Mouse (Mus musculus) forebrain, embryonic 14.5 days (tissue): ENCODE results near the gene Snx30. TPM values are rescaled to one million over a fixed set of nuclear protein-coding genes. Genes with fewer than 3 reads are reported as not detected.

Source experiments
- ATAC-seq: fragments of 200-750 bp; cut with Nextera tagmentation; 2 replicates; pipeline ENCODE4 v1.8.0; 2017; ENCODE audit warnings: mild to moderate bottlenecking, moderate library complexity
- DNase-seq: peaks from one replicate; pipeline ENCODE4 v3.0.0-alpha.2; 2015; ENCODE audit warnings: low spot score
- H3K27ac ChIP-seq: fragments of 300-500 bp; sonication (generic); 2 replicates; pipeline ENCODE4 v1.5.1; 2014; ENCODE audit warnings: low read depth, mild to moderate bottlenecking, control low read depth, low read length, moderate library complexity
- H3K27me3 ChIP-seq: fragments of 300-500 bp; sonication (generic); replicated peaks from 2 replicates; pipeline ENCODE4 v1.6.1; 2014; ENCODE audit warnings: low read length, control low read depth, mixed read lengths; ENCODE audit not compliant: control insufficient read depth, insufficient read depth
- H3K36me3 ChIP-seq: fragments of 300-500 bp; sonication (generic); 2 replicates; pipeline ENCODE4 v1.6.1; 2014; ENCODE audit warnings: low read length, control low read depth; ENCODE audit not compliant: control insufficient read depth, insufficient read depth
- H3K4me1 ChIP-seq: fragments of 300-500 bp; sonication (generic); 2 replicates; pipeline ENCODE4 v1.6.1; 2014; ENCODE audit warnings: antibody characterized with exemption, low read length, control low read depth; ENCODE audit not compliant: control insufficient read depth, insufficient read depth
- H3K4me2 ChIP-seq: fragments of 300-500 bp; sonication (generic); 2 replicates; pipeline ENCODE4 v1.6.1; 2014; ENCODE audit warnings: mild to moderate bottlenecking, control low read depth, low read length
- H3K4me3 ChIP-seq: fragments of 300-500 bp; sonication (generic); 2 replicates; pipeline ENCODE4 v1.5.1; 2014; ENCODE audit warnings: low read depth, low read length, control low read depth
- H3K9ac ChIP-seq: fragments of 300-500 bp; sonication (generic); 2 replicates; pipeline ENCODE4 v1.6.1; 2014; ENCODE audit warnings: mild to moderate bottlenecking, low read length, control low read depth, moderate library complexity
- H3K9me3 ChIP-seq: fragments of 300-500 bp; sonication (generic); replicated peaks from 2 replicates; pipeline ENCODE4 v1.6.1; 2016; ENCODE audit warnings: low read length, control low read depth, mixed read lengths; ENCODE audit not compliant: control insufficient read depth
- WGBS: fragments of 180-500 bp; shearing (Covaris S2); extraction: QIAGEN DNeasy Blood & Tissue Kit; methylation state at CpG from one replicate; pipeline ENCODE4 v1.1.7; 2014; 5-methylcytosine and 5-hydroxymethylcytosine counted together
- polyA plus RNA-seq: library from polyadenylated mRNA; unstranded; fragments of >200 nt; fragmentation: Nextera tagmentation; extraction: Ambion mirVana; gene quantifications from 2 replicates; pipeline ENCODE4 v1.2.1, GENCODE M21; 2014

Gene Snx30
- polyA plus RNA-seq, 1 experiment from 2014 or later = 9.8 TPM

GRCm38 (mm10) chr4:59824860-59825259 is 19.2 kb downstream of the Snx30 start:
- no peaks in the 10 kb centered on the region for H3K36me3 ChIP-seq
- no peak overlapping the region for H3K4me3 ChIP-seq
- no peak overlapping the region for H3K9ac ChIP-seq
- no peaks in the 10 kb centered on the region for H3K27me3 ChIP-seq
- peaks cover 2% of the 10 kb centered on the region; the same call in 1 of the 2 replicates for H3K4me1 ChIP-seq
- ATAC-seq = no peak
- 93% methylated on average over 5 of the region's 5 CpGs for WGBS
- H3K9me3 ChIP-seq = no peaks in the 10 kb centered on the region
- H3K27ac ChIP-seq = no peak overlapping the region
- H3K4me2 ChIP-seq = no peak overlapping the region
- DNase-seq = no peak

- DNase-seq = no peak
- no peak for ATAC-seq
- H3K4me3 ChIP-seq = no peak overlapping the region
- no peak overlapping the region for H3K9ac ChIP-seq
- peaks cover 2% of the 10 kb centered on the region; the same call in 1 of the 2 replicates for H3K4me1 ChIP-seq
- no peaks in the 10 kb centered on the region for H3K9me3 ChIP-seq
- H3K27me3 ChIP-seq = no peaks in the 10 kb centered on the region
- no peak overlapping the region for H3K27ac ChIP-seq
- 83% methylated on average over 6 of the region's 6 CpGs for WGBS
- no peaks in the 10 kb centered on the region for H3K36me3 ChIP-seq
- no peak overlapping the region for H3K4me2 ChIP-seq
Measured at GRCm38 (mm10) chr4:59825634-59826033, 20.0 kb downstream of the Snx30 start.

GRCm38 (mm10) chr4:59826381-59826780 is 20.7 kb downstream of the Snx30 start:
- no peaks in the 10 kb centered on the region for H3K9me3 ChIP-seq
- no peak overlapping the region for H3K27ac ChIP-seq
- no peak overlapping the region for H3K4me2 ChIP-seq
- no peak overlapping the region for H3K4me3 ChIP-seq
- WGBS = 88% methylated on average over 5 of the region's 5 CpGs
- no peaks in the 10 kb centered on the region for H3K36me3 ChIP-seq
- DNase-seq = no peak
- H3K27me3 ChIP-seq = no peaks in the 10 kb centered on the region
- no peak for ATAC-seq
- H3K9ac ChIP-seq = no peak overlapping the region
- peaks cover 2% of the 10 kb centered on the region; the same call in 1 of the 2 replicates for H3K4me1 ChIP-seq

GRCm38 (mm10) chr4:59829072-59829471 is 23.4 kb downstream of the Snx30 start:
- ATAC-seq = no peak

GRCm38 (mm10) chr4:59831038-59831437 is 25.4 kb downstream of the Snx30 start:
- ATAC-seq = no peak
- Histone ChIP-seq H3K27ac (no peak overlapping the region), H3K4me2 (no peak overlapping the region), H3K9ac (no peak overlapping the region), H3K36me3 (no peaks in the 10 kb centered on the region), H3K9me3 (no peaks in the 10 kb centered on the region), H3K4me1 (no peaks in the 10 kb centered on the region), H3K27me3 (no peaks in the 10 kb centered on the region), H3K4me3 (no peak overlapping the region)
- WGBS = 89% methylated on average over 5 of the region's 5 CpGs
- DNase-seq = no peak

More at GRCm38 (mm10) chr4:59829072-59829471, 23.4 kb downstream of the Snx30 start:
- H3K4me2 ChIP-seq = no peak overlapping the region
- no peaks in the 10 kb centered on the region for H3K9me3 ChIP-seq
- H3K4me3 ChIP-seq = no peak overlapping the region
- WGBS = 84% methylated on average over 4 of the region's 4 CpGs
- no peak overlapping the region for H3K9ac ChIP-seq
- H3K36me3 ChIP-seq = no peaks in the 10 kb centered on the region
- H3K27me3 ChIP-seq = no peaks in the 10 kb centered on the region
- no peak for DNase-seq
- no peak overlapping the region for H3K27ac ChIP-seq
- H3K4me1 ChIP-seq = peaks cover 2% of the 10 kb centered on the region; the same call in 1 of the 2 replicates

GRCm38 (mm10) chr4:59832810-59833209 is 27.2 kb downstream of the Snx30 start:
- no peak for DNase-seq
- Histone ChIP-seq H3K4me3 (no peak overlapping the region), H3K9me3 (no peaks in the 10 kb centered on the region), H3K4me2 (no peak overlapping the region), H3K27ac (no peak overlapping the region), H3K36me3 (no peaks in the 10 kb centered on the region), H3K9ac (no peak overlapping the region), H3K27me3 (no peaks in the 10 kb centered on the region), H3K4me1 (no peaks in the 10 kb centered on the region)
- 85% methylated on average over 6 of the region's 6 CpGs for WGBS
- ATAC-seq = no peak

- 86% methylated on average over 7 of the region's 7 CpGs for WGBS
- DNase-seq = no peak
- no peaks in the 10 kb centered on the region for H3K9me3 ChIP-seq
Measured at GRCm38 (mm10) chr4:59837659-59838058, 32.0 kb downstream of the Snx30 start.

GRCm38 (mm10) chr4:59844460-59845244 is 39.0 kb downstream of the Snx30 start:
- no peaks in the 10 kb centered on the region for H3K27me3 ChIP-seq
- DNase-seq = no peak
- WGBS = 86% methylated on average over 15 of the region's 15 CpGs

More at GRCm38 (mm10) chr4:59837659-59838058, 32.0 kb downstream of the Snx30 start:
- no peaks in the 10 kb centered on the region for H3K36me3 ChIP-seq
- no peaks in the 10 kb centered on the region; the same call in 1 of the 2 replicates for H3K4me1 ChIP-seq
- no peak overlapping the region for H3K27ac ChIP-seq
- ATAC-seq = no peak
- H3K4me3 ChIP-seq = no peak overlapping the region
- H3K9ac ChIP-seq = no peak overlapping the region
- H3K4me2 ChIP-seq = no peak overlapping the region
- H3K27me3 ChIP-seq = no peaks in the 10 kb centered on the region

GRCm38 (mm10) chr4:59845245-59845637 is 39.6 kb downstream of the Snx30 start:
- Histone ChIP-seq H3K9ac (no peak overlapping the region), H3K36me3 (no peaks in the 10 kb centered on the region), H3K27me3 (no peaks in the 10 kb centered on the region), H3K4me2 (no peak overlapping the region), H3K4me3 (no peak overlapping the region), H3K9me3 (no peaks in the 10 kb centered on the region), H3K4me1 (no peaks in the 10 kb centered on the region; the same call in 1 of the 2 replicates), H3K27ac (no peak overlapping the region)
- ATAC-seq (no peak), DNase-seq (no peak)
- WGBS = 90% methylated on average over 3 of the region's 3 CpGs

More at GRCm38 (mm10) chr4:59844460-59845244, 39.0 kb downstream of the Snx30 start:
- no peak overlapping the region for H3K4me2 ChIP-seq
- no peaks in the 10 kb centered on the region for H3K9me3 ChIP-seq
- H3K9ac ChIP-seq = no peak overlapping the region
- no peaks in the 10 kb centered on the region; the same call in 1 of the 2 replicates for H3K4me1 ChIP-seq
- no peak overlapping the region for H3K27ac ChIP-seq
- no peak overlapping the region for H3K4me3 ChIP-seq
- ATAC-seq = no peak
- no peaks in the 10 kb centered on the region for H3K36me3 ChIP-seq
